Mouse (Mus musculus): ENCODE results near the gene Atg2a. TPM values are rescaled to one million over a fixed set of nuclear protein-coding genes. Genes with fewer than 3 reads are reported as not detected.

The Atg2a gene
- polyA plus RNA-seq, 1 experiment from 2014 or later, result 3.6 TPM

- no peaks in the 10 kb centered on the region for H3K9me3 ChIP-seq (ENCODE audit: control insufficient read depth)
- 28% methylated on average over 8 of the region's 8 CpGs for WGBS
Observed at GRCm38 (mm10) chr19:6271206-6271605, 29.7 kb downstream of the Atg2a start.

GRCm38 (mm10) chr19:6272053-6272452 lies 30.6 kb downstream of the Atg2a start:
- Histone ChIP-seq H3K9ac (ENCODE audit: low read depth, low read length) (no peak overlapping the region; the same call in 1 of the 2 replicates), H3K36me3 (ENCODE audit: control insufficient read depth, insufficient read depth) (no peaks in the 10 kb centered on the region), H3K27me3 (replicated peaks; ENCODE audit: control insufficient read depth, insufficient read depth, low read length) (no peaks in the 10 kb centered on the region), H3K4me3 (ENCODE audit: low read depth, low read length) (no peak overlapping the region), H3K4me1 (replicated peaks; ENCODE audit: control insufficient read depth, insufficient read depth, low read length) (peaks cover 7% of the 10 kb centered on the region), H3K27ac (ENCODE audit: low read depth, low read length) (peak overlapping the region; percentile 81), H3K4me2 (replicated peaks; ENCODE audit: low read depth) (no peak overlapping the region), H3K9me3 (ENCODE audit: control insufficient read depth) (no peaks in the 10 kb centered on the region)
- WGBS, result 40% methylated on average over 7 of the region's 7 CpGs
- ATAC-seq, result peak; percentile 62
- peak; percentile 8 for TF ChIP-seq CTCF (IDR thresholded peaks at IDR 0.05; ENCODE audit: low read depth)

More at GRCm38 (mm10) chr19:6271206-6271605, 29.7 kb downstream of the Atg2a start:
- Histone ChIP-seq H3K36me3 (ENCODE audit: control insufficient read depth, insufficient read depth) (no peaks in the 10 kb centered on the region), H3K9ac (ENCODE audit: low read depth, low read length) (peak overlapping the region; percentile 13; the same call in 1 of the 2 replicates), H3K4me1 (replicated peaks; ENCODE audit: control insufficient read depth, insufficient read depth, low read length) (peaks cover 6% of the 10 kb centered on the region), H3K27me3 (replicated peaks; ENCODE audit: control insufficient read depth, insufficient read depth, low read length) (no peaks in the 10 kb centered on the region), H3K4me3 (ENCODE audit: low read depth, low read length) (no peak overlapping the region), H3K27ac (ENCODE audit: low read depth, low read length) (peak overlapping the region; percentile 81), H3K4me2 (replicated peaks; ENCODE audit: low read depth) (no peak overlapping the region)
- ATAC-seq, result no peak
- no peak for TF ChIP-seq CTCF (IDR thresholded peaks at IDR 0.05; ENCODE audit: low read depth)

GRCm38 (mm10) chr19:6272738-6273137 lies 31.3 kb downstream of the Atg2a start:
- no peak for ATAC-seq
- peaks cover 7% of the 10 kb centered on the region for H3K4me1 ChIP-seq (replicated peaks; ENCODE audit: control insufficient read depth, insufficient read depth, low read length)
- no peaks in the 10 kb centered on the region for H3K27me3 ChIP-seq (replicated peaks; ENCODE audit: control insufficient read depth, insufficient read depth, low read length)
- no peak for TF ChIP-seq CTCF (IDR thresholded peaks at IDR 0.05; ENCODE audit: low read depth)
- no peak overlapping the region for H3K4me3 ChIP-seq (ENCODE audit: low read depth, low read length)
- no peaks in the 10 kb centered on the region for H3K9me3 ChIP-seq (ENCODE audit: control insufficient read depth)
- WGBS, result 61% methylated on average over 4 of the region's 4 CpGs
- peak overlapping the region; percentile 81 for H3K27ac ChIP-seq (ENCODE audit: low read depth, low read length)
- no peak overlapping the region for H3K4me2 ChIP-seq (replicated peaks; ENCODE audit: low read depth)
- H3K36me3 ChIP-seq (ENCODE audit: control insufficient read depth, insufficient read depth), result no peaks in the 10 kb centered on the region
- H3K9ac ChIP-seq (ENCODE audit: low read depth, low read length), result no peak overlapping the region

GRCm38 (mm10) chr19:6273592-6273991 lies 32.1 kb downstream of the Atg2a start:
- no peak for ATAC-seq
- no peaks in the 10 kb centered on the region for H3K27me3 ChIP-seq (replicated peaks; ENCODE audit: control insufficient read depth, insufficient read depth, low read length)
- no peak overlapping the region for H3K4me3 ChIP-seq (ENCODE audit: low read depth, low read length)
- H3K4me1 ChIP-seq (replicated peaks; ENCODE audit: control insufficient read depth, insufficient read depth, low read length), result peaks cover 9% of the 10 kb centered on the region
- TF ChIP-seq CTCF (IDR thresholded peaks at IDR 0.05; ENCODE audit: low read depth), result no peak
- no peaks in the 10 kb centered on the region for H3K9me3 ChIP-seq (ENCODE audit: control insufficient read depth)
- H3K27ac ChIP-seq (ENCODE audit: low read depth, low read length), result 0 out of 2 replicates have a peak overlapping the region, but pooled peaks have one; percentile 21
- no peak overlapping the region for H3K4me2 ChIP-seq (replicated peaks; ENCODE audit: low read depth)
- H3K36me3 ChIP-seq (ENCODE audit: control insufficient read depth, insufficient read depth), result no peaks in the 10 kb centered on the region
- WGBS, result 59% methylated on average over 4 of the region's 4 CpGs
- no peak overlapping the region for H3K9ac ChIP-seq (ENCODE audit: low read depth, low read length)

- WGBS, result 87% methylated on average over 13 of the region's 13 CpGs
- no peak for TF ChIP-seq CTCF (IDR thresholded peaks at IDR 0.05; ENCODE audit: low read depth)
- Histone ChIP-seq H3K36me3 (ENCODE audit: control insufficient read depth, insufficient read depth) (no peaks in the 10 kb centered on the region; the same call in 1 of the 2 replicates), H3K27me3 (replicated peaks; ENCODE audit: control insufficient read depth, insufficient read depth, low read length) (no peaks in the 10 kb centered on the region), H3K27ac (ENCODE audit: low read depth, low read length) (no peak overlapping the region), H3K4me2 (replicated peaks; ENCODE audit: low read depth) (no peak overlapping the region), H3K9me3 (ENCODE audit: control insufficient read depth) (no peaks in the 10 kb centered on the region), H3K9ac (ENCODE audit: low read depth, low read length) (no peak overlapping the region), H3K4me1 (replicated peaks; ENCODE audit: control insufficient read depth, insufficient read depth, low read length) (peaks cover 11% of the 10 kb centered on the region), H3K4me3 (ENCODE audit: low read depth, low read length) (no peak overlapping the region)
- ATAC-seq, result no peak
Observed at GRCm38 (mm10) chr19:6273998-6274608, 32.6 kb downstream of the Atg2a start.

GRCm38 (mm10) chr19:6275740-6276389 lies 34.4 kb downstream of the Atg2a start:
- H3K36me3 ChIP-seq (ENCODE audit: control insufficient read depth, insufficient read depth), result peaks cover 5% of the 10 kb centered on the region; the same call in 1 of the 2 replicates
- 6% methylated on average over 15 of the region's 15 CpGs for WGBS
- no peaks in the 10 kb centered on the region for H3K27me3 ChIP-seq (replicated peaks; ENCODE audit: control insufficient read depth, insufficient read depth, low read length)
- peak overlapping the region; percentile 75 for H3K27ac ChIP-seq (ENCODE audit: low read depth, low read length)
- peaks cover 23% of the 10 kb centered on the region for H3K4me1 ChIP-seq (replicated peaks; ENCODE audit: control insufficient read depth, insufficient read depth, low read length)
- H3K4me3 ChIP-seq (ENCODE audit: low read depth, low read length), result peak overlapping the region; percentile 90
- ATAC-seq, result no peak
- no peak for TF ChIP-seq CTCF (IDR thresholded peaks at IDR 0.05; ENCODE audit: low read depth)
- H3K9me3 ChIP-seq (ENCODE audit: control insufficient read depth), result no peaks in the 10 kb centered on the region
- peak overlapping the region; percentile 48 for H3K9ac ChIP-seq (ENCODE audit: low read depth, low read length)
- H3K4me2 ChIP-seq (replicated peaks; ENCODE audit: low read depth), result peak overlapping the region; percentile 83
